Mouse (Mus musculus) kidney, adult 8-10 months (tissue): ENCODE data around the gene Cntnap2.

Experiments used
- DNase-seq, 2 experiments: peaks; one replicate each; pipeline ENCODE4 v3.0.0; 2022

Cntnap2 gene

DNA sequence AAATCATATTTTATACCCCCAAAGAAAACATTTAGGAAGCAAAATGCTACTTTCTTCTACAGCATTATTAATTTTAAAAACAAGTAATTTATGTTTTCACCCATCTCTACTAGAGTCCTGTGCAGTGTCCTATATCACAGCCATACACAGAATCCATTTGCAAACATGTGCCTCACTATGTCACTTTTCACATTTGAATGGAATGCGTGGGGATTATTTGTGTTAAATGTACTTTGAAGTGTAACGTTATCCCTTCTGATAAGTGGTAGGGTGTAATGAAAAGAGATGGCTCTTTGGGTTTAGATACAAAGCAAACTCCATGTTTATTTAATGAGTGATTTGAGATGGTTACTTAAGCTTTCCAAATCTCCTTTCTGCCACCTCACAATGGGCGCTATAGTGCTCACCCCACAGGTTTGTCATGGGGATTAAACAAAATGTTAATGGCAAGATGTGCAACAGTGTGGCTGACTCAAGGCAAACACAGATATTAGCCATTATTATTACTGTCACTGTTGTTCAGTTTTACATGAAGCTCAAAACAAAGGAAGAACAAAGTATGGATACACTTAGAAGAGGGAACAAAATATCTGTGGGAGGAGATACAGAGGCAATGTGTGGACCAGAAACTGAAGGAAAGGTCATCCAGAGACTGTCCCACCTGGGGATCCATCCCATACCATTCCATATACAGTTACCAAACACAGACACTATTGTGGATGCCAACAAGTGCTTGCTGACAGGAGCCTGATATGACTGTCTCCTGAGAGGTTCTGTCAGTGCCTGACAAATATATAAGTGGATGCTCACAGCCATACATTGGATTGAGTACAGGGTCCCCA, 886.2 kb downstream of the Cntnap2 start:
- DNase-seq: no peak

DNA sequence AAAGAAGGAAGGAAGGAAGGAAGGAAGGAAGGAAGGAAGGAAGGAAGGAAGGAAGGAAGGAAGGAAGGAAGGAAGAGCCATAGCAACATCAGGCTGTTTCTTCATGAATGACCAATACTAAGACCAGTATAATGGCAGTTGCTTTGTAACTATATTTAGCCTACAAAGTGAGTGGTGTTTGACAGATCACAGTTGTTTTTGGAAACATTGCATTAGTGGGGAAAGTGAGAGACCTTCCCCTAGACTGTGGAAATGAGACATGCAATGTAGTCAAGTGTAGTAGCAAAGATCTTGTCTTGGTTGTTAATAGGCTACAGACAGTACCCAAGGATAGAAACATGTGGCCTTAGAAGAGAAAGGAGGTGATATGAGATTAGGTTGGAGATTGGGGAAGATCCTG, 895.6 kb downstream of the Cntnap2 start:
- no peak for DNase-seq

GRCm38 (mm10) chr6:45964494-45964893, 905.3 kb downstream of the Cntnap2 start:
- DNase-seq: no peak

- peak; percentile 6 to 31 for DNase-seq
Measured at GRCm38 (mm10) chr6:45974471-45975154, 915.5 kb downstream of the Cntnap2 start.

DNA sequence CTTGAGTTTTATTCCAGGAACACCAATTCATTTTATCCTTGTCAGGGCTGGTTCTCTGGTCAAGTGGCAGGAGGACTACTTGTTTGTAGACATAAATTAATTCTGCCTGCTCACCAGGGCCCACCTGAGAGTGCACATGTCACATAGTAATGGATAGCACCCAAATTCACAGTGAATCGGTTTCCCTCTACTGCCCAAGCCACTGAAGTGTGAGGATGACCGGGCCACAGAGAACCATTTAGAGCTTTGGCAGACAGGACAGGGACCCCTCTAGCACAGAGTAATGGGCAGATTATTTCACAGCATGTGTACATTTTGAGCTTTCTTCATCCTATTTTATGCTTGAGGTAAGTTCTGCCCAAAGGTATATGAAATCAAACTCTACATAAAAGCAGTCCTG, 920.0 kb downstream of the Cntnap2 start:
- no peak for DNase-seq

DNA sequence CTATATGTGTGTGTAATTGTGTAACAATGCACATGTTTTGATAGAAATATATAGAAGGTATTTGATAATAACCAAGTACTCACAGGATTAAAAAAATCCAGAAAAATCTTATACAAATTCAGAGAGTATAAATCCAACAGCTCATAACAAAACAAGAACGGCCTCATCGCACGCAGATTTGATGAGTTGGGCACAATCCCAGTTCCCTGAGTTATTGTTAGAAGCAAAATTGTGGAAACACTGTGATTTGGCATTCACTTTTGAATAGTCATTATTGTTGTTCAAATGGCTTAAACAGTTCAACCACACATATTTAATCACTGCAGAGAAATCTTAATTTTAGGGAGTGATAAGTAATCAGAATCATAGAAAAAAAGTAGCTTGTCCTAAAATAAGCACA, 928.9 kb downstream of the Cntnap2 start:
- DNase-seq: no peak

DNA sequence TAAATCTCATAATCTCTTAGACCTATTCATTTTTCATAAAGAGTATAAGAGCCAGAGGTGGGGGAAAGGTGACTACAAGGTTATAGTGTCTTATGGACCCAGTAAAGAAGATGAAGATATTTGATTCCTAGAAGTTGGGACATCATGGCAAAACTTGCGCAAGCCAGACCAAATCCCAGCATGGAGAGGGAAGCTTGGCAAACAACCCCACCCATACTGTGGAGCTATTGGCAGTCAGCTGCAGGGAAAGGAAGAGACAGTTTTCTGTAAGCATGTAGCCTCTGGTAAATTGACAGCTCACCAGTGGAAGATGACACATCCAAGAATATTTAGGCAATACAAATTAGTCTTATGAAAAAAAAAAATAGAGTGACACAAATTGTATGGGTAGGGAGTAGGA, 931.9 kb downstream of the Cntnap2 start:
- DNase-seq: no peak

GRCm38 (mm10) chr6:46022515-46023143, 963.5 kb downstream of the Cntnap2 start:
- no peak for DNase-seq

DNA sequence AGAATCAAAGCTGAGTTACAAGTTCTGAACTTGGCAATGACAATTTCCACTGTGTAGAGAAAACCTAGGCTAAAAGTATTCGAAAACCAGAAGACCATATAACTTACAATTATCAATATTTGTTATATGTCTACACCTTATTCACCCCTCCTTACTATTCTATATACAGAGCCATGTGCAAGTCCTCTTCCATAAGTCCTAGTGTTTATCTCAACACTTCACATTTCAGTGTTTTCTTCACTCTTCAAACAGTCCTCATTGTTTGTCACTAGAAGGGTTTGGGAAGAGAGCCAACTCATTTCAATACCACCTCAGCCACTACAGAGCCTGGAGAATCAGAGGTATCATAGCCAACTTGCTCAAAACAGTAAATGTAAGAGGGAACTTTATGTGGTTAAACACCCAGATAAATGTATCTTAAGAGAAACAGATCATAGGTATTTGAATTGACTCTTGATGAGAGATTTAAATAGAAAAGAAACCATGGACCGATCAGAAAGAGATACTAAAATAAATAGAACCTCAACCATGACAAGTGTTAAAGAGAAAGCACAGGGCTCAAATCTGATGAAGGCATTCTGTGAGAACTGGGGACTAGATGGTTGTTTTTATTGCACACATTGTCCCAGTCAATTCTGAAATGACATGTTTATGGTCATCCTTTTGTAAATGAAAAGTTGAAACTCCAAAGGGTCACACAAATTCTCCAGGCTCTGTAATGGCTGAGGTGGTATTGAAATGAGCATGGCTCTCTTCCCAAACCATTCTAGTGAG, 972.9 kb downstream of the Cntnap2 start:
- DNase-seq: no peak

DNA sequence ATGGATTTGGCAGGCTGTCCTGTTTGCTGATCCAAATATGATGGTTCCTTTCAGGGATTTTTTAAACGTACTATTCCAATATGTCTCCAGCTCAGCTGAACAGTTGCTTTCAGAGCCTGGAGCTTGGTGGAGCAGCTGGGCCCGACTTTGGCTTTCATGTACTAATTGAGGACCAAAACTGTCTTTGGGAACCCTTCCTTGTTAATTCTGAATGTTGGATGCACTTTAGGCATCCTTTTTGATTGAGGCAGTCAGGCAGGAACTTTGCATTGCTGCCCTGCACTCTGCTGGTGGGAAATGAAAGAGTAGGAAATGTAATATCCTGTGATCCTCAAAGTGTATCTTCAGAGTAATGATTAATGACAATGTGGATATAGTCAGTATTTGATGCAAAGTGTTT, 974.0 kb downstream of the Cntnap2 start:
- DNase-seq: no peak

DNA sequence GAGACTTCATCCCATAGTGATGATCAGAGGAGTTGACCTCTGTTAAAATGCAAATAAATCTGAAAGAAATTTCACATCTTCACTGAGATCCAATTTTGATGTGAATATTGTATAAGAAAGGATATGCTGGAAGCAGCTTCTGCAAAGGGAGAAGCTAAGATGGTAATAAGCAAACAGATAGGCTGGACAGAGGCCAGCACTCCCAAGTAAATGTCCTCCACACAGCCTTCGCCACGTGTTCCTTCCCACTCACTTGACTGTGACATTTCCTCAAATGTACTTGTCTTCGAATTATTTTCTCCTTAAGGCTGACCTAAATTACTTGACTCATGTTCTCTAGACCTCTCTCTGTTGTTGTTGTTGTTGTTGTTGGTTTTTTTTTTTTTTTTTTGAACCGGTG, 981.5 kb downstream of the Cntnap2 start:
- no peak for DNase-seq

DNA sequence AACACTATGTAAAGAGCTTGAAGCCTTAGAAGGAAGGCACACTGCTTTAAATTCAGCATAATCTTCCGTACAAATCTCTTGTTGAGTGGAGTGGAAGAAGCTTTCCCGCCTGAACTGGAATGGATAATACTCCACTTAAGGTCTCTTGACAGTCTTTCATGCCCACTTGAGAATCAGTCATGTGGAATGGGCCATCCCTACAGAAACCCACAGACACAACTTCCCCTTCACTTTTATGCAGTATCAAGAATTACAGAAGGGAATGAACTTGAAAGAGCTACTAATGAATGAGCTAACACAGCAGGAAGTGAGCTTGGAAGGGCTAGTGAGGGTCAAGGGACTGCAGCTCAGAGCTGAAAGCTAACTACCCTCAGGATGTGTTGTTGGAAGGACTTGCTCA, 1021.1 kb downstream of the Cntnap2 start:
- DNase-seq: no peak

GRCm38 (mm10) chr6:46081432-46081831, 1022.3 kb downstream of the Cntnap2 start:
- DNase-seq: no peak

DNA sequence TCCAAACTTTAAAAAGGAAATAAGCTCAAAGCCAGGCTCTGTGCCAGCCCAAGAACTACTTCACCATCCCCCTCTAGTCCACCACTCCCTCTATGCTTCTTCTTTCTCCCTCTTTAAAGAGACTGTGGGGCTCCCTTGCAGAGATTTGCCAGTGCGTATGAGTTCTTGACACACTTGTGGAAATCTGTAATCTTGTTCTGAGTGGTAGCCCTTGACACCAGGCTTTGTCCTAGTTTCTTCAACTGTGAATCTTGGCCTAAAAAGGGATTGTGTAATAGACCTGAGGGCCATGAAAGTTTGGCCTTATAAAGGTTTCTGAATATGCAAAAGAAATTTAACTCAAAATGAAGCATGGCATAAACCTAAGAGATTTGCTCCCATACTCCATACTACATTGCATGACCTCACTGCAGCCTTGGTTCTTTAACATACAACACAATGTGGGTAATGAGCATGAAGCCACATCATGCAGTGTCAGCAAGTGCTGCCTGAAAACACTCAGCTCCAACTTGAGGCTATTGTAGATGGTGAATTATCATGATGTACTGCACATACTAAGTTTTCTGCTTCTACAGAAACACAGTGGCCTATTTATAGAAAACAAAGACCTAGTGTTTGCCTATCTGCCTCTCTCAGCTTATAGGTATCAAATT, 1084.2 kb downstream of the Cntnap2 start:
- no peak for DNase-seq

DNA sequence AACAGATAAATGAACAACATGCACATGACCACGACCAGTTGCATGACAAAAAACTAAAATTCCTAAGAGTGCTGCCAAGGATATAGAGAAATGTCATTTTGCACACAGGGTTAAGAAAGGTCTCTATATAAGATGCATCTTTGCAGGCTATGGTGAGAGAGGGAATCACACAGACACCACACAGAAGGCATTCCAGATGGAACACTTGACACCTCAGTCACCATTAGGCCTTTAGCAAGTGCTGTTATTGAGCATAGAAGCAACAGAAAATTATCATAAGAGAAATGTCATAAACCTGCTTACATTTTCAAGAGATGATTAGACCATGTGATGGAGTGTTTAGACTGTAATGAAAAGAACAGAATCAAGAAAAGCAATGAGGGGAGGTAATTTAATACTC, 1107.7 kb downstream of the Cntnap2 start:
- no peak for DNase-seq

DNA sequence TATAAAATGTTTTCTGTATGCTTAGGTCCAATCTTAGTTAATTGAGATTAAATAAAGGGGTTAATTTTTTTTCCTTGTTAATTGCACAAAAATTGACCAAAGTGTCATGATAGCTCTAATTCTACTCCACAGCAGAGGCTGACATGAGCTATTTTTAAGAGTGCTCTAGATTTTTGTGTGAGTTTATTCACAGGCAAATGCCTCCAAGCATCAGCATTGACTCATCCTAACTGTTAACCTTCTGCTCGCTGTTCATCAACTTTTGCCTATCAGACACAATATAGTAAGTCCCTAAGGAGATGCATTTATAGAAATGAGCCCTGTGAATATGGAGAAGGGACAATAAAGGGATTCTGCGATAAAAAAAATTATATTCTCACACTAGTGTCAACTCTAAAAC, 1138.1 kb downstream of the Cntnap2 start:
- no peak for DNase-seq

GRCm38 (mm10) chr6:46201828-46202227, 1142.7 kb downstream of the Cntnap2 start:
- DNase-seq: no peak

- no peak for DNase-seq
Measured at GRCm38 (mm10) chr6:46205531-46205930, 1146.4 kb downstream of the Cntnap2 start.

- no peak for DNase-seq
Measured at GRCm38 (mm10) chr6:46232889-46233288, 1173.7 kb downstream of the Cntnap2 start.

- no peak for DNase-seq
Measured at GRCm38 (mm10) chr6:46240349-46240748, 1181.2 kb downstream of the Cntnap2 start.

- no peak for DNase-seq
Measured at GRCm38 (mm10) chr6:46263171-46263570, 1204.0 kb downstream of the Cntnap2 start.

GRCm38 (mm10) chr6:46346946-46347345, 1287.8 kb downstream of the Cntnap2 start:
- no peak for DNase-seq

DNA sequence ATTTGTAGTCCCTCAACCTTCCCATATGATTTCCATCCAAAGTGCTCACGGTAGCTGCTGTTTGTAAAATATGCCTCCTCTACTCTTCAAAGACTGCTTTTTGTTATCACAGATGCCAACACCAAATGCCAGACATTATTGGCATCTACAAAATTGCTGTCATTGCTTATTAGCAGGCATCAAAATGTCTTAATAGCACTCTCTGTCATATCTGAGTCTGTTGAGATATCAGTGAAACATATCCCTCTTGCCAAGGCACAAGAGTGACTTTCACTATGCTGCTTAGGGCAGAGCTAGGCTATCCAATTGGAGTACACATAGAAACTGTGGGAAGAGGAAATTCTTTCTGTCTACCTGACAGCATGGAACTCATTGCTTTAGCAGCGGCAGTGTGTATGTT, 1301.9 kb downstream of the Cntnap2 start:
- no peak for DNase-seq
